Mouse (Mus musculus): Measurements from ENCODE around the gene Vwa7. TPM values are rescaled to one million over a fixed set of nuclear protein-coding genes. Genes with fewer than 3 reads are reported as not detected.

Gene Vwa7
- polyA plus RNA-seq, 1 experiment from 2014 or later: 0.11 TPM

DNA sequence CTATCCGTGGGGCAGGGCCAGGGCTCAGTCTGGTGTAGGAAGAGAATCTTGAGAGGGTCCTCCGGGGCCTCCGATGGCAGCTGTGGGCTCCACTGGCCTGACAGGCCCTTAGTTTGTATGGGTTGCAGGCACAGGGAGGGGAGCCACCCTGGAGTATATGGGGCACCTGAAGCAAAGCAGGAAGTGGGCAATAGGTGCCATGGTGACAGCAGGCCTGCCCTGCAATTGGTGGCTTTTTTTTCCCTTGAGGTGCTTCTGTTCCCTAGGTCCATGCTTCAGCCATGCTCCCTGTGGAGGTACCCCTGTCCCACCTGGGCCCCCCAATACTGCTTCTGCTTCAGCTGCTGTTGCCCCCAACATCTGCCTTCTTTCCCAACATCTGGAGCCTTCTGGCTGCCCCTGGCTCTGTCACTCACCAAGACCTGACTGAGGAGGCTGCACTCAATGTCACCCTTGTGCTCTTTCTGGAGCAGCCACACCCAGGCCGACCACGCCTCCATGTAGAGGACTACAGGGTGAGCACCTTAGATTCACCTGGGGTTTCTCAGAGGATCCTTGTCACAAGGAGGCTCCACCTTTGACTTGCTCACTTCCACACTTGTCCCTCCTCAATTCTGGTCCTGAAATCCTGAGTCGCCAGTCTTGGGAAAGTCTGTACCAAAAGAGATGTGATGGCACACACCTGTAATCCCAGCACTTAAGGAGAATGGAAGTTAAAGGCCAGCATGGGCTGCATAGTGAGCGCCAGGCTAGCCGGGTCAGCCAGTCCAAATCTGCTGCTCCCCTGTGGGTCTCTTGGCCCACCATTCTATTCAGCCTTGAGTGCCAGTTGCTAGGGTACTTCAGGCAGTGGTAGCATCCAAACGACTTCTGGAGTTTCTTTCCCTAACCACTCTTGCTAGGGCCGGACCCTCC lies 669 bp downstream of the Vwa7 start:
- Histone ChIP-seq H3K27me3 (replicated peaks; ENCODE audit: control insufficient read depth, insufficient read depth, low read length) (no peaks in the 10 kb centered on the region), H3K9ac (ENCODE audit: low read length) (no peak overlapping the region), H3K27ac (ENCODE audit: low read depth, low read length) (0 out of 2 replicates have a peak overlapping the region, but pooled peaks have one; percentile 14), H3K36me3 (ENCODE audit: control insufficient read depth, insufficient read depth, low read length) (peaks cover 53% of the 10 kb centered on the region), H3K4me3 (ENCODE audit: low read depth, low read length) (no peak overlapping the region), H3K4me2 (ENCODE audit: low read length) (no peak overlapping the region), H3K9me3 (replicated peaks; ENCODE audit: control insufficient read depth, low read length) (no peaks in the 10 kb centered on the region), H3K4me1 (ENCODE audit: control insufficient read depth, insufficient read depth, low read length) (peaks cover 4% of the 10 kb centered on the region; the same call in 1 of the 2 replicates)
- DNase-seq (ENCODE audit: low spot score) (no peak), ATAC-seq (no peak; the same call in 1 of the 2 replicates)
- WGBS: 80% methylated on average over 10 of the region's 10 CpGs

DNA sequence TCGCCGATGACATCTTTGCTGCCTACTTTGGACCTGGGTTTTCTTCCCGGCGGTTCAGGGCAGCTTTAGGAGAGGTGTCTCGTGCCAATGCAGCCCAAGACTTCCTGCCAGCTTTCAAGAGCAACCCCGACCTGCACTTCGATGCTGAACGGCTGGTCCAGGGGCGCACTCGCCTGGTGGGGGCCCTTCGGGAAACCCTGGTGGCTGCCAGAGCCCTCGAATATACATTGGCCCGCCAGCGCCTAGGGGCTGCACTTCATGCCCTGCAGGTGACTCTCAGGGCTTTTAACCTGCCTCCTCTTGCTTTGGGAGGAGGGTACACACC lies 1.3 kb downstream of the Vwa7 start:
- no peaks in the 10 kb centered on the region for H3K27me3 ChIP-seq (replicated peaks; ENCODE audit: control insufficient read depth, insufficient read depth, low read length)
- peaks cover 47% of the 10 kb centered on the region for H3K36me3 ChIP-seq (ENCODE audit: control insufficient read depth, insufficient read depth, low read length)
- ATAC-seq (no peak), DNase-seq (ENCODE audit: low spot score) (no peak)
- H3K9me3 ChIP-seq (replicated peaks; ENCODE audit: control insufficient read depth, low read length): no peaks in the 10 kb centered on the region
- H3K4me3 ChIP-seq (ENCODE audit: low read depth, low read length): no peak overlapping the region
- WGBS: 76% methylated on average over 14 of the region's 14 CpGs
- H3K4me1 ChIP-seq (ENCODE audit: control insufficient read depth, insufficient read depth, low read length): peaks cover 4% of the 10 kb centered on the region; the same call in 1 of the 2 replicates
- H3K9ac ChIP-seq (ENCODE audit: low read length): no peak overlapping the region
- no peak overlapping the region for H3K27ac ChIP-seq (ENCODE audit: low read depth, low read length)
- H3K4me2 ChIP-seq (ENCODE audit: low read length): no peak overlapping the region

GRCm38 (mm10) chr17:35018171-35018570 lies 1.8 kb downstream of the Vwa7 start:
- H3K9me3 ChIP-seq (replicated peaks; ENCODE audit: control insufficient read depth, low read length): no peaks in the 10 kb centered on the region
- H3K9ac ChIP-seq (ENCODE audit: low read length): no peak overlapping the region
- H3K36me3 ChIP-seq (ENCODE audit: control insufficient read depth, insufficient read depth, low read length): peaks cover 42% of the 10 kb centered on the region
- peaks cover 4% of the 10 kb centered on the region; the same call in 1 of the 2 replicates for H3K4me1 ChIP-seq (ENCODE audit: control insufficient read depth, insufficient read depth, low read length)
- ATAC-seq (no peak), DNase-seq (ENCODE audit: low spot score) (no peak)
- WGBS: 82% methylated on average over 3 of the region's 3 CpGs
- H3K27ac ChIP-seq (ENCODE audit: low read depth, low read length): no peak overlapping the region
- H3K27me3 ChIP-seq (replicated peaks; ENCODE audit: control insufficient read depth, insufficient read depth, low read length): no peaks in the 10 kb centered on the region
- H3K4me3 ChIP-seq (ENCODE audit: low read depth, low read length): no peak overlapping the region
- H3K4me2 ChIP-seq (ENCODE audit: low read length): no peak overlapping the region

DNA sequence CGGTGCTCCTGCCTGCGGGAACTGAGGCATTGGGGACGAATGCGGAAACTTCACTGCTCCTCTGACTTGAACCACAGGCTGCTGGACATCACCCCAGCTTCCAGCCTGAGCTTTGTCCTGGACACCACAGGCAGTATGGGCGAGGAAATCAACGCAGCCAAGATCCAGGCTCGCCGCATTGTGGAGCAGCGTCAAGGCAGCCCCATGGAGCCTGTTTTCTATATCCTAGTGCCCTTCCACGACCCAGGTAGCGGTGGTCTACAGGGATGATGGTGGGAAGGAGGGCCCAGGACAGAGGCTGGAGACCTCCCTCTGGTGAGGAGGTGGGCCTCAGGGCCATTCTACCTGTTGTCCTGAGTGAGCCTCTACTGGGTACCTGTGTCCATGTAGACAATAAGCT lies 3.5 kb downstream of the Vwa7 start:
- Histone ChIP-seq H3K36me3 (ENCODE audit: control insufficient read depth, insufficient read depth, low read length) (peaks cover 25% of the 10 kb centered on the region), H3K4me2 (ENCODE audit: low read length) (no peak overlapping the region), H3K4me1 (ENCODE audit: control insufficient read depth, insufficient read depth, low read length) (peaks cover 4% of the 10 kb centered on the region; the same call in 1 of the 2 replicates), H3K27ac (ENCODE audit: low read depth, low read length) (no peak overlapping the region), H3K4me3 (ENCODE audit: low read depth, low read length) (no peak overlapping the region), H3K27me3 (replicated peaks; ENCODE audit: control insufficient read depth, insufficient read depth, low read length) (no peaks in the 10 kb centered on the region), H3K9me3 (replicated peaks; ENCODE audit: control insufficient read depth, low read length) (no peaks in the 10 kb centered on the region), H3K9ac (ENCODE audit: low read length) (no peak overlapping the region)
- no peak for DNase-seq (ENCODE audit: low spot score)
- WGBS: 73% methylated on average over 11 of the region's 11 CpGs
- ATAC-seq: no peak

GRCm38 (mm10) chr17:35020551-35020950 lies 4.2 kb downstream of the Vwa7 start:
- no peak overlapping the region for H3K27ac ChIP-seq (ENCODE audit: low read depth, low read length)
- H3K36me3 ChIP-seq (ENCODE audit: control insufficient read depth, insufficient read depth, low read length): peaks cover 18% of the 10 kb centered on the region
- no peak overlapping the region for H3K4me2 ChIP-seq (ENCODE audit: low read length)
- 79% methylated on average over 8 of the region's 8 CpGs for WGBS
- H3K4me1 ChIP-seq (ENCODE audit: control insufficient read depth, insufficient read depth, low read length): peaks cover 4% of the 10 kb centered on the region; the same call in 1 of the 2 replicates
- no peaks in the 10 kb centered on the region for H3K27me3 ChIP-seq (replicated peaks; ENCODE audit: control insufficient read depth, insufficient read depth, low read length)
- H3K9me3 ChIP-seq (replicated peaks; ENCODE audit: control insufficient read depth, low read length): no peaks in the 10 kb centered on the region
- no peak for ATAC-seq
- no peak overlapping the region for H3K9ac ChIP-seq (ENCODE audit: low read length)
- no peak overlapping the region for H3K4me3 ChIP-seq (ENCODE audit: low read depth, low read length)
- no peak for DNase-seq (ENCODE audit: low spot score)

- peak; percentile 72 for ATAC-seq
These were observed 4.9 kb downstream of the Vwa7 start for GRCm38 (mm10) chr17:35021163-35021808.

GRCm38 (mm10) chr17:35021842-35022477 lies 5.6 kb downstream of the Vwa7 start:
- Histone ChIP-seq H3K9ac (ENCODE audit: low read length) (no peak overlapping the region; the same call in 1 of the 2 replicates), H3K4me1 (ENCODE audit: control insufficient read depth, insufficient read depth, low read length) (peaks cover 7% of the 10 kb centered on the region), H3K4me3 (ENCODE audit: low read depth, low read length) (no peak overlapping the region), H3K27ac (ENCODE audit: low read depth, low read length) (no peak overlapping the region), H3K4me2 (ENCODE audit: low read length) (0 out of 2 replicates have a peak overlapping the region, but pooled peaks have one; percentile 5), H3K36me3 (ENCODE audit: control insufficient read depth, insufficient read depth, low read length) (peaks cover 5% of the 10 kb centered on the region; the same call in 1 of the 2 replicates), H3K27me3 (replicated peaks; ENCODE audit: control insufficient read depth, insufficient read depth, low read length) (no peaks in the 10 kb centered on the region), H3K9me3 (replicated peaks; ENCODE audit: control insufficient read depth, low read length) (no peaks in the 10 kb centered on the region)
- DNase-seq (ENCODE audit: low spot score): no peak
- 60% methylated on average over 6 of the region's 6 CpGs for WGBS
- ATAC-seq: no peak

More at GRCm38 (mm10) chr17:35021163-35021808, 4.9 kb downstream of the Vwa7 start:
- peaks cover 11% of the 10 kb centered on the region for H3K36me3 ChIP-seq (ENCODE audit: control insufficient read depth, insufficient read depth, low read length)
- no peak overlapping the region for H3K27ac ChIP-seq (ENCODE audit: low read depth, low read length)
- H3K9ac ChIP-seq (ENCODE audit: low read length): no peak overlapping the region; the same call in 1 of the 2 replicates
- DNase-seq (ENCODE audit: low spot score): peak; percentile 81
- peaks cover 7% of the 10 kb centered on the region for H3K4me1 ChIP-seq (ENCODE audit: control insufficient read depth, insufficient read depth, low read length)
- H3K9me3 ChIP-seq (replicated peaks; ENCODE audit: control insufficient read depth, low read length): no peaks in the 10 kb centered on the region
- H3K27me3 ChIP-seq (replicated peaks; ENCODE audit: control insufficient read depth, insufficient read depth, low read length): no peaks in the 10 kb centered on the region
- no peak overlapping the region for H3K4me3 ChIP-seq (ENCODE audit: low read depth, low read length)
- 6% methylated on average over 17 of the region's 17 CpGs for WGBS
- 0 out of 2 replicates have a peak overlapping the region, but pooled peaks have one; percentile 5 for H3K4me2 ChIP-seq (ENCODE audit: low read length)

- WGBS: 94% methylated on average over 8 of the region's 8 CpGs
- Histone ChIP-seq H3K36me3 (ENCODE audit: control insufficient read depth, insufficient read depth, low read length) (no peaks in the 10 kb centered on the region), H3K27me3 (replicated peaks; ENCODE audit: control insufficient read depth, insufficient read depth, low read length) (no peaks in the 10 kb centered on the region), H3K27ac (ENCODE audit: low read depth, low read length) (no peak overlapping the region), H3K9me3 (replicated peaks; ENCODE audit: control insufficient read depth, low read length) (no peaks in the 10 kb centered on the region), H3K4me1 (ENCODE audit: control insufficient read depth, insufficient read depth, low read length) (peaks cover 11% of the 10 kb centered on the region), H3K4me2 (ENCODE audit: low read length) (no peak overlapping the region), H3K4me3 (ENCODE audit: low read depth, low read length) (no peak overlapping the region), H3K9ac (ENCODE audit: low read length) (no peak overlapping the region)
- DNase-seq (ENCODE audit: low spot score) (no peak), ATAC-seq (no peak)
These were observed 6.2 kb downstream of the Vwa7 start for GRCm38 (mm10) chr17:35022541-35023060.

All from forebrain, embryonic 14.5 days (tissue).